Mouse (Mus musculus): ENCODE measurements around the gene Mrpl23.

Gene Mrpl23

GRCm38 (mm10) chr7:142574155-142574660 is 41.7 kb downstream of the Mrpl23 start:
- no peak for DNase-seq (ENCODE audit: low spot score in 2 of 2)

GRCm38 (mm10) chr7:142574826-142575351 is 42.4 kb downstream of the Mrpl23 start:
- DNase-seq (ENCODE audit: low spot score in 2 of 2), result no peak

GRCm38 (mm10) chr7:142575491-142575890 is 43.0 kb downstream of the Mrpl23 start:
- DNase-seq (ENCODE audit: low spot score in 2 of 2), result no peak

GRCm38 (mm10) chr7:142575971-142576370 is 43.5 kb downstream of the Mrpl23 start:
- no peak for DNase-seq (ENCODE audit: low spot score in 2 of 2)

- no peak for DNase-seq (ENCODE audit: low spot score in 2 of 2)
Observed at GRCm38 (mm10) chr7:142576472-142577326, 44.2 kb downstream of the Mrpl23 start.

GRCm38 (mm10) chr7:142577806-142578423 is 45.4 kb downstream of the Mrpl23 start:
- DNase-seq (ENCODE audit: low spot score in 2 of 2), result no peak

- DNase-seq (ENCODE audit: low spot score in 2 of 2), result no peak
Observed at GRCm38 (mm10) chr7:142579069-142579468, 46.6 kb downstream of the Mrpl23 start.

- peak; percentile 42 to 66 for DNase-seq (ENCODE audit: low spot score in 2 of 2)
Observed at GRCm38 (mm10) chr7:142580121-142580879, 47.8 kb downstream of the Mrpl23 start.

GRCm38 (mm10) chr7:142581186-142581585 is 48.7 kb downstream of the Mrpl23 start:
- no peak for DNase-seq (ENCODE audit: low spot score in 2 of 2)

- DNase-seq (ENCODE audit: low spot score in 2 of 2), result peak; percentile 36 to 56
Observed at GRCm38 (mm10) chr7:142581656-142582228, 49.3 kb downstream of the Mrpl23 start.

- DNase-seq (ENCODE audit: low spot score in 2 of 2), result peak in 1 of 2 experiments; percentile 29
Observed at GRCm38 (mm10) chr7:142584882-142585281, 52.4 kb downstream of the Mrpl23 start.

GRCm38 (mm10) chr7:142585890-142586289 is 53.4 kb downstream of the Mrpl23 start:
- peak in 1 of 2 experiments; percentile 33 for DNase-seq (ENCODE audit: low spot score in 2 of 2)

GRCm38 (mm10) chr7:142588282-142588941 is 55.9 kb downstream of the Mrpl23 start:
- DNase-seq (ENCODE audit: low spot score in 2 of 2), result peak; percentile 19 to 44
